Mouse (Mus musculus) midbrain, embryonic 15.5 days (tissue): ENCODE data around the gene Vdac2. TPM values are rescaled to one million over a fixed set of nuclear protein-coding genes. Genes with fewer than 3 reads are reported as not detected.

Source experiments
- ATAC-seq: fragments of 200-750 bp; cut with Nextera tagmentation; replicated peaks from 2 replicates; pipeline ENCODE4 v1.8.0; 2017; ENCODE audit warnings: moderate TSS enrichment
- H3K27ac ChIP-seq: fragments of 300-500 bp; sonication (generic); 2 replicates; pipeline ENCODE4 v1.5.1; 2015; ENCODE audit warnings: mild to moderate bottlenecking, inconsistent platforms
- H3K27me3 ChIP-seq: fragments of 300-500 bp; sonication (generic); replicated peaks from 2 replicates; pipeline ENCODE4 v1.6.1; 2015; ENCODE audit warnings: inconsistent platforms
- H3K36me3 ChIP-seq: fragments of 300-500 bp; sonication (generic); replicated peaks from 2 replicates; pipeline ENCODE4 v1.6.1; 2015; ENCODE audit warnings: inconsistent platforms
- H3K4me1 ChIP-seq: fragments of 300-500 bp; sonication (generic); 2 replicates; pipeline ENCODE4 v1.6.1; 2015; ENCODE audit warnings: inconsistent platforms
- H3K4me2 ChIP-seq: fragments of 300-500 bp; sonication (generic); 2 replicates; pipeline ENCODE4 v1.6.1; 2015; ENCODE audit warnings: inconsistent platforms, mild to moderate bottlenecking, moderate library complexity
- H3K4me3 ChIP-seq: fragments of 300-500 bp; sonication (generic); 2 replicates; pipeline ENCODE4 v1.5.1; 2015; ENCODE audit warnings: mild to moderate bottlenecking, inconsistent platforms
- H3K9ac ChIP-seq: fragments of 300-500 bp; sonication (generic); 2 replicates; pipeline ENCODE4 v1.6.1; 2015; ENCODE audit warnings: mild to moderate bottlenecking, inconsistent platforms
- H3K9me3 ChIP-seq: fragments of 300-500 bp; sonication (generic); 2 replicates; pipeline ENCODE4 v1.6.1; 2016; ENCODE audit warnings: inconsistent platforms
- WGBS: fragments of 180-500 bp; shearing (Covaris S2); methylation state at CpG from one replicate; pipeline ENCODE4 v1.1.7; 2015; ENCODE audit warnings: mixed read lengths; 5-methylcytosine and 5-hydroxymethylcytosine counted together
- polyA plus RNA-seq: library from polyadenylated mRNA; unstranded; fragments of >200 nt; fragmentation: Nextera tagmentation; extraction: Ambion mirVana; gene quantifications from 2 replicates; pipeline ENCODE4 v1.2.1, GENCODE M21; 2015

Vdac2 gene
- polyA plus RNA-seq = 265 and 272 TPM in 2 replicates

- Histone ChIP-seq H3K27me3 (no peaks in the 10 kb centered on the region), H3K9me3 (no peaks in the 10 kb centered on the region), H3K9ac (no peak within 1 kb of the TSS), H3K36me3 (no peaks in the 10 kb centered on the region), H3K4me3 (no peak within 1 kb of the TSS), H3K4me2 (no peak within 1 kb of the TSS), H3K27ac (no peak within 1 kb of the TSS), H3K4me1 (no peaks in the 10 kb centered on the region)
- 71% methylated on average over 2 of the region's 2 CpGs for WGBS
- no peak for ATAC-seq
Measured at GRCm38 (mm10) chr14:21824938-21825337, at the start of gene Vdac2. Vdac2 (plus strand) TSS chr14:21825238.

DNA sequence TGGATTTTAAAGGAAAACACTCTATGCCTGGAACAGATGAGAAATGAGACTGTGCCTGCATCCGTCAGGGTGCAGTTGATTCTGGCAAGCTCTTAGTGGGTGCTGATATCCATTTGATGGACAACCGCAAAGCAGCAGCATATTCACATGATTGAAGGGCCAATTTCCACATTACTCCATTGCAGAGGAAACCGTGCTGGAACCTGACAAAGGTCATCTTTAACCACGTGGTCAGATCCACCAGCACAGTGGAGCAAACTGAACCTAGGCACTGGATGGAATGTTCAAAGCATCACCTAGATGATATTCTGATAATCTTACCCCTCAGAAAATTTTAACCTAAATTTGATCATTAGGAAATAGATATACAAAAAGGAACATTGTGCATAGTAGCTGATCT is 48.8 kb upstream of the Vdac2 start:
- Histone ChIP-seq H3K4me1 (no peaks in the 10 kb centered on the region), H3K9ac (no peak overlapping the region), H3K27ac (no peak overlapping the region), H3K4me3 (no peak overlapping the region), H3K27me3 (no peaks in the 10 kb centered on the region), H3K9me3 (no peaks in the 10 kb centered on the region), H3K4me2 (no peak overlapping the region), H3K36me3 (peaks cover 19% of the 10 kb centered on the region; the same call in 1 of the 2 replicates)
- whole genome bisulfite sequencing = 89% methylated on average over 4 of the region's 4 CpGs
- no peak for ATAC-seq

- Histone ChIP-seq H3K4me1 (0 out of 2 replicates have a peak, but pooled peaks cover 3% of the 10 kb centered on the region), H3K4me3 (no peak overlapping the region), H3K9ac (no peak overlapping the region), H3K27me3 (no peaks in the 10 kb centered on the region), H3K9me3 (no peaks in the 10 kb centered on the region), H3K27ac (no peak overlapping the region), H3K4me2 (no peak overlapping the region), H3K36me3 (0 out of 2 replicates have a peak, but pooled peaks cover 6% of the 10 kb centered on the region)
- WGBS = 60% methylated on average over 4 of the region's 4 CpGs
- ATAC-seq = no peak
Measured at GRCm38 (mm10) chr14:21786500-21786899, 38.5 kb upstream of the Vdac2 start.

GRCm38 (mm10) chr14:21787374-21787773 is 37.7 kb upstream of the Vdac2 start:
- H3K27ac ChIP-seq = no peak overlapping the region
- H3K9ac ChIP-seq = no peak overlapping the region
- H3K36me3 ChIP-seq = 0 out of 2 replicates have a peak, but pooled peaks cover 6% of the 10 kb centered on the region
- H3K4me1 ChIP-seq = 0 out of 2 replicates have a peak, but pooled peaks cover 3% of the 10 kb centered on the region
- H3K4me3 ChIP-seq = no peak overlapping the region
- 72% methylated on average over 3 of the region's 3 CpGs for WGBS
- H3K27me3 ChIP-seq = no peaks in the 10 kb centered on the region
- ATAC-seq = no peak
- H3K9me3 ChIP-seq = no peaks in the 10 kb centered on the region
- H3K4me2 ChIP-seq = no peak overlapping the region

GRCm38 (mm10) chr14:21788121-21788520 is 36.9 kb upstream of the Vdac2 start:
- Histone ChIP-seq H3K27ac (no peak overlapping the region), H3K36me3 (peaks cover 7% of the 10 kb centered on the region; the same call in 1 of the 2 replicates), H3K9ac (no peak overlapping the region), H3K27me3 (no peaks in the 10 kb centered on the region), H3K4me1 (0 out of 2 replicates have a peak, but pooled peaks cover 3% of the 10 kb centered on the region), H3K9me3 (no peaks in the 10 kb centered on the region), H3K4me3 (no peak overlapping the region), H3K4me2 (no peak overlapping the region)
- WGBS = 90% methylated on average over 5 of the region's 5 CpGs
- no peak for ATAC-seq

- 91% methylated on average over 9 of the region's 9 CpGs for WGBS
- ATAC-seq = no peak
Measured at GRCm38 (mm10) chr14:21790585-21791251, 34.3 kb upstream of the Vdac2 start.

GRCm38 (mm10) chr14:21791722-21792121 is 33.3 kb upstream of the Vdac2 start:
- Histone ChIP-seq H3K9me3 (no peaks in the 10 kb centered on the region), H3K36me3 (peaks cover 5% of the 10 kb centered on the region; the same call in 1 of the 2 replicates), H3K4me2 (no peak overlapping the region), H3K9ac (no peak overlapping the region), H3K27ac (no peak overlapping the region), H3K27me3 (no peaks in the 10 kb centered on the region), H3K4me3 (no peak overlapping the region), H3K4me1 (0 out of 2 replicates have a peak, but pooled peaks cover under 1% of the 10 kb centered on the region)
- no peak for ATAC-seq
- WGBS = 95% methylated on average over 4 of the region's 4 CpGs

More at GRCm38 (mm10) chr14:21790585-21791251, 34.3 kb upstream of the Vdac2 start:
- 0 out of 2 replicates have a peak, but pooled peaks cover 3% of the 10 kb centered on the region for H3K4me1 ChIP-seq
- peaks cover 5% of the 10 kb centered on the region; the same call in 1 of the 2 replicates for H3K36me3 ChIP-seq
- H3K9me3 ChIP-seq = no peaks in the 10 kb centered on the region
- H3K4me2 ChIP-seq = no peak overlapping the region
- no peak overlapping the region for H3K9ac ChIP-seq
- no peak overlapping the region for H3K27ac ChIP-seq
- no peaks in the 10 kb centered on the region for H3K27me3 ChIP-seq
- no peak overlapping the region for H3K4me3 ChIP-seq

DNA sequence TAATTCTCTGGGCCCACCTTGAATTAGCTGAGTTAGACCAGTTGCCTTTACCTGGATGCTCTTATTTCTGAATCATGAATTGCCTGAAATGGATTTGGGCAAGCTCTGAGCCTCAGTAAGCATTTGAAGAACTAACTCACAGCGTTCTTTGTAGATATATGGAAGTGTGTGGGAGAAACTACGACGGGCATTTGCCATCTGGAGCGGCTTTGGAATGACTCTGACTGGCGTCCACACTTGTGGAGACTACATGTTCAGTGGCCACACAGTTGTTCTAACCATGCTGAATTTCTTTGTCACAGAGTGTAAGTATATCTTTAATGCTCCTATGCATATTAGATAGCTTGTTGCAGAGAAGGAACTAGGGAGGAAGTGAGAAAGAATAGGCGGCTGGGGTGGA is 32.8 kb upstream of the Vdac2 start:
- H3K9ac ChIP-seq = no peak overlapping the region
- peaks cover 5% of the 10 kb centered on the region; the same call in 1 of the 2 replicates for H3K36me3 ChIP-seq
- ATAC-seq = no peak
- H3K4me2 ChIP-seq = no peak overlapping the region
- 95% methylated on average over 6 of the region's 6 CpGs for WGBS
- H3K27me3 ChIP-seq = no peaks in the 10 kb centered on the region
- H3K27ac ChIP-seq = no peak overlapping the region
- H3K4me1 ChIP-seq = no peaks in the 10 kb centered on the region
- no peak overlapping the region for H3K4me3 ChIP-seq
- H3K9me3 ChIP-seq = no peaks in the 10 kb centered on the region

- Histone ChIP-seq H3K36me3 (no peaks in the 10 kb centered on the region), H3K4me1 (no peaks in the 10 kb centered on the region), H3K9me3 (no peaks in the 10 kb centered on the region), H3K4me2 (no peak overlapping the region), H3K27ac (no peak overlapping the region), H3K27me3 (no peaks in the 10 kb centered on the region), H3K4me3 (no peak overlapping the region), H3K9ac (no peak overlapping the region)
- WGBS = 96% methylated on average over 4 of the region's 4 CpGs
- ATAC-seq = no peak
Measured at GRCm38 (mm10) chr14:21800641-21801040, 24.4 kb upstream of the Vdac2 start.

DNA sequence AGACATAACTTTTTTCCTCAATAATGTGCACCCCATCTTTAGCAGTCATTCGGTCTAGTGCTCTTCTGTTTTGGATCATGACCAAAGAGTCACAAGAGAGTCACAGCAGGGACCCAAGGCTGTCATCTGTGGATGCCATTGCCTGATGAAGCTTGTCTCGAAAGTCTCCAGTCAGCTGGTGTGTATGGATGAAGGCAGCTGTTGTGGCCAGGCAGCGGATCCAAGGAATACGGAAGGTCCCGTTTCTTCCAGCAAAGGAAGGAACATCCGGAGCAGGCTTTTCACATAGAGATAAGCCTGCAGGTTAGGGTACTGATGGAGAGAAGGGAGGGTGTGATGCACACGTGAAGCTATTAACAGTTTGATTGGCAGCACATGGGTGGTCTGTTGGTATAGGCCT is 23.4 kb upstream of the Vdac2 start:
- Histone ChIP-seq H3K4me2 (no peak overlapping the region), H3K9ac (no peak overlapping the region), H3K36me3 (no peaks in the 10 kb centered on the region), H3K27me3 (no peaks in the 10 kb centered on the region), H3K4me3 (no peak overlapping the region), H3K4me1 (no peaks in the 10 kb centered on the region), H3K27ac (no peak overlapping the region), H3K9me3 (no peaks in the 10 kb centered on the region)
- no peak for ATAC-seq
- 78% methylated on average over 7 of the region's 7 CpGs for WGBS

- H3K36me3 ChIP-seq = no peaks in the 10 kb centered on the region
- WGBS = 94% methylated on average over 6 of the region's 6 CpGs
Measured at GRCm38 (mm10) chr14:21802543-21803206, 22.4 kb upstream of the Vdac2 start.

GRCm38 (mm10) chr14:21806203-21806602 is 18.8 kb upstream of the Vdac2 start:
- Histone ChIP-seq H3K4me3 (no peak overlapping the region), H3K27ac (no peak overlapping the region), H3K27me3 (no peaks in the 10 kb centered on the region), H3K9me3 (no peaks in the 10 kb centered on the region), H3K9ac (no peak overlapping the region), H3K4me1 (no peaks in the 10 kb centered on the region), H3K4me2 (no peak overlapping the region), H3K36me3 (no peaks in the 10 kb centered on the region)
- WGBS = 93% methylated on average over 2 of the region's 2 CpGs
- no peak for ATAC-seq

More at GRCm38 (mm10) chr14:21802543-21803206, 22.4 kb upstream of the Vdac2 start:
- Histone ChIP-seq H3K4me3 (no peak overlapping the region), H3K9me3 (no peaks in the 10 kb centered on the region), H3K4me2 (no peak overlapping the region), H3K9ac (no peak overlapping the region), H3K27me3 (no peaks in the 10 kb centered on the region), H3K27ac (no peak overlapping the region), H3K4me1 (no peaks in the 10 kb centered on the region)
- ATAC-seq = no peak
